Mouse (Mus musculus): ENCODE data around the gene Nol4l. TPM values are rescaled to one million over a fixed set of nuclear protein-coding genes. Genes with fewer than 3 reads are reported as not detected.
"Not testable (repeated sequence)": the region's sequence is repeated elsewhere in the genome, so short reads cannot be mapped to it uniquely, and the experiment has no call there.

Gene Nol4l
- polyA plus RNA-seq, 1 experiment from 2014 or later: 25.6 TPM

DNA sequence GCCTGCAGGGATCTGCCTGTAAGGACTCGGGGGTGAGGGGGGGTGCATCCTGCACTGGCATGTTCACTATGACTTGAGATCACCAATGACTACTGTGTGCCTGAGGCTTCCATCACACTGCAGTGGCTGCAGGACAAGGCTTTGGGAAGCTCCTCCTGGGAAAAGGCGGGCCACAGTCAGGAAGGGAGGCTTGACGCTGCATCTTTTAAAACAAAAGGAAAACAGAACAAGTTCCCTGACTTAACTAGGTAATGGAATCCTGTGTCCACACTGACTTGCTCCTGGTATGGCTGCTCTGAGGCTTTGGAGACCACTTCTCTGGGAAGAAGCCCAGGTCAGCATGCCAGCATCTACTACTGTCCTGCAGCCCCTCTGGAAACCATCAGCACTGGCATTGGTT is 120.8 kb downstream of the Nol4l start:
- ATAC-seq: no peak
- Histone ChIP-seq H3K27ac (0 out of 2 replicates have a peak overlapping the region, but pooled peaks have one; percentile 13), H3K9ac (no peak overlapping the region), H3K4me1 (replicated peaks) (peaks cover 11% of the 10 kb centered on the region), H3K27me3 (replicated peaks) (no peaks in the 10 kb centered on the region), H3K4me3 (replicated peaks) (no peak overlapping the region), H3K36me3 (peaks cover 31% of the 10 kb centered on the region), H3K4me2 (replicated peaks) (no peak overlapping the region), H3K9me3 (no peaks in the 10 kb centered on the region)
- 76% methylated on average over 3 of the region's 3 CpGs for whole genome bisulfite sequencing

DNA sequence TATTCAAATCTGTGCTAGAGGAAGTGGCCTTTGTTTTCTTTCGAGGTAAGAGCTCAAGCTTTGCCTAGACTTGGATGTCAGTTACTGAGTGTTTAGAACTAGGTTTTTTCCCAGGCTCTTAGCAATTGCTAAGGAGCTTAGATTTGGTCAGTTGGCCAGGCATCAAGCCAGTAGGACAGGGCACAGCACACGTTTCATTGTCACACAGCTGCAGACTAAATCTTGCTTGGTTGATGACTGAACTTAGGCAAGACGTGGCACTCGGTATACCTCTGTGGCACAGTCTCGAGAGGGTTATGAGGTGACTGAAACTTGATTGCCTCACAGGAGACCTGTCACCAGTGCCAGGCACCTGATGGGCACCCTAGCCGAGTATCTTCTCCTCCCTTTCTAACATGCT is 122.9 kb downstream of the Nol4l start:
- H3K9ac ChIP-seq: no peak overlapping the region; the same call in 1 of the 2 replicates
- no peaks in the 10 kb centered on the region for H3K9me3 ChIP-seq
- no peak for ATAC-seq
- H3K27ac ChIP-seq: no peak overlapping the region
- no peaks in the 10 kb centered on the region for H3K27me3 ChIP-seq (replicated peaks)
- 79% methylated on average over 6 of the region's 6 CpGs for WGBS
- peaks cover 23% of the 10 kb centered on the region for H3K36me3 ChIP-seq
- H3K4me2 ChIP-seq (replicated peaks): no peak overlapping the region
- H3K4me3 ChIP-seq (replicated peaks): no peak overlapping the region
- H3K4me1 ChIP-seq (replicated peaks): peaks cover 11% of the 10 kb centered on the region

GRCm38 (mm10) chr2:153404882-153405281 is 124.9 kb downstream of the Nol4l start:
- H3K4me3 ChIP-seq (replicated peaks): no peak overlapping the region
- H3K27ac ChIP-seq: no peak overlapping the region
- H3K4me1 ChIP-seq (replicated peaks): peaks cover 8% of the 10 kb centered on the region
- H3K9me3 ChIP-seq: no peaks in the 10 kb centered on the region
- no peak overlapping the region for H3K4me2 ChIP-seq (replicated peaks)
- no peak overlapping the region for H3K9ac ChIP-seq
- ATAC-seq: peak; percentile 88
- WGBS: 65% methylated on average over 3 of the region's 3 CpGs
- no peaks in the 10 kb centered on the region for H3K27me3 ChIP-seq (replicated peaks)
- H3K36me3 ChIP-seq: peaks cover 25% of the 10 kb centered on the region

- H3K9me3 ChIP-seq: no peaks in the 10 kb centered on the region
- no peak overlapping the region for H3K4me3 ChIP-seq (replicated peaks)
- no peak overlapping the region for H3K27ac ChIP-seq
- no peak for ATAC-seq
- no peak overlapping the region for H3K4me2 ChIP-seq (replicated peaks)
- peaks cover 7% of the 10 kb centered on the region; the same call in 1 of the 2 replicates for H3K4me1 ChIP-seq (replicated peaks)
- 84% methylated on average over 3 of the region's 3 CpGs for WGBS
- H3K27me3 ChIP-seq (replicated peaks): no peaks in the 10 kb centered on the region
- H3K9ac ChIP-seq: no peak overlapping the region
- peaks cover 32% of the 10 kb centered on the region for H3K36me3 ChIP-seq
Observed at GRCm38 (mm10) chr2:153404062-153404461, 125.7 kb downstream of the Nol4l start.

DNA sequence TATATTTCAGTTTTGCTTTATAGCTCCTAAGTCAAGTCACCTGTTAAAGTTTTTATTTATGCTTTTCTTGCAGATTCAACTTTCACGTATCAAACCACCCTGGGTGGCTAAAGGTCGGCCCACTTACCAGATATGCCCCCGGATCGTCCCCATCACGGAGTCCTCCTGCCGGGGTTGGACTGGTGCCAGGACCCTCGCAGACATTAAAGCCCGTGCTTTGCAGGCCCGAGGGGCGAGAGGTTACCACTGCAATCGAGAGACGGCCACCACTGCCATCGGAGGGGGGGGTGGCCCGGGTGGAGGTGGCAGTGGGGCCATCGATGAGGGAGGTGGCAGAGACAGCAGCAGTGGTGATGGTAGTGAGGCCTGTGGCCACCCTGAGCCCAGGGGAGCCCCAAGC is 130.6 kb downstream of the Nol4l start:
- Histone ChIP-seq H3K4me3 (replicated peaks) (no peak overlapping the region), H3K27ac (no peak overlapping the region), H3K36me3 (peaks cover 67% of the 10 kb centered on the region), H3K27me3 (replicated peaks) (no peaks in the 10 kb centered on the region), H3K9me3 (no peaks in the 10 kb centered on the region), H3K9ac (no peak overlapping the region), H3K4me2 (replicated peaks) (no peak overlapping the region), H3K4me1 (replicated peaks) (no peaks in the 10 kb centered on the region)
- no peak for ATAC-seq
- WGBS: 85% methylated on average over 15 of the region's 15 CpGs

- H3K9me3 ChIP-seq: no peaks in the 10 kb centered on the region
- no peaks in the 10 kb centered on the region for H3K27me3 ChIP-seq (replicated peaks)
- no peak overlapping the region for H3K9ac ChIP-seq
- peaks cover 79% of the 10 kb centered on the region for H3K36me3 ChIP-seq
- no peak overlapping the region for H3K4me3 ChIP-seq (replicated peaks)
- WGBS: 92% methylated on average over 11 of the region's 11 CpGs
- no peak overlapping the region for H3K27ac ChIP-seq
- H3K4me2 ChIP-seq (replicated peaks): no peak overlapping the region
- H3K4me1 ChIP-seq (replicated peaks): no peaks in the 10 kb centered on the region
- no peak for ATAC-seq
Observed at GRCm38 (mm10) chr2:153397790-153398515, 131.8 kb downstream of the Nol4l start.

DNA sequence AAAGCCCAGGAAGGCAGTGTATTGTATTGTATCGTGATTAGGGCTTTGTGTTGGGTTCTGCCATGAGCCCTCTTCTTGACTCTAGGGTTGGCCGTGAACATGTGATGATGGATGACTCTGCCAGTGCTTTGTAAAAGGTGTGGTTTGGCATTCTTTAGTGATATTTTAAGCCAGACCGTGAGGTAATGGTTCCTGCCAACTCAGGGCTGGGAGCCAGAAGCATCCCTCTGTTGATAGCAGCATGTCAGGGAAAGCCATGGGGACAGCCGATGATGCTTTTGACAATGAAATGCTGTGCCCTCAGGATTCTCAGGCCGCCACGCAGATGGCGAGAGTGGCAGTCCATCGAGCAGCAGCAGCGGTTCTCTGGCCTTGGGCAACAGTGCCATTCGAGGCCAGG is 136.7 kb downstream of the Nol4l start:
- Histone ChIP-seq H3K27me3 (replicated peaks) (no peaks in the 10 kb centered on the region), H3K4me2 (replicated peaks) (no peak overlapping the region), H3K27ac (no peak overlapping the region), H3K9me3 (no peaks in the 10 kb centered on the region), H3K9ac (no peak overlapping the region), H3K4me3 (replicated peaks) (no peak overlapping the region), H3K36me3 (peaks cover 62% of the 10 kb centered on the region), H3K4me1 (replicated peaks) (no peaks in the 10 kb centered on the region)
- 91% methylated on average over 10 of the region's 10 CpGs for WGBS
- no peak for ATAC-seq

DNA sequence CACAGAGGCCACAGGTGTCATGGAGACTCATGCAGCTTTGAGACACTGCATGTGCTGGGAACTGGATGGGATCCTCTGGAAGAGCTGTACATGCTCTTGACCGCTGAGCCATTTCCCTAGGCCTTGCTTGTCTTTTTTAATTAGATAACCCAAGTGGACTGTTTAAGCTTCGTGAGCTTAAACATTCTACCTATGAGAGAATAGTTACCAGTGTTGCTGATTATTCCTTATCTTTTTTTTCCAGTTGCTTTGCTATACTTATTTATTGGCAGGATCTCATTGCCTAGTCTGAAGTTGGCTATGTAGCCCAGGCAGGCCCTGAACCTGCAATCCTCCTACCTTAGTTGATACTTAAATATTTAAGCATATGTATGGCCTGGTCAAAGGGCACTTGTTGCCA is 139.9 kb downstream of the Nol4l start:
- Histone ChIP-seq H3K4me1 (replicated peaks) (no peaks in the 10 kb centered on the region), H3K4me2 (replicated peaks) (no peak overlapping the region), H3K27me3 (replicated peaks) (no peaks in the 10 kb centered on the region), H3K9ac (no peak overlapping the region), H3K9me3 (no peaks in the 10 kb centered on the region), H3K27ac (no peak overlapping the region), H3K36me3 (peaks cover 36% of the 10 kb centered on the region), H3K4me3 (replicated peaks) (no peak overlapping the region)
- ATAC-seq: no peak
- 93% methylated on average over 2 of the region's 2 CpGs for WGBS

- WGBS: 95% methylated on average over 1 of the region's 1 CpGs
- H3K36me3 ChIP-seq: peaks cover 9% of the 10 kb centered on the region
- H3K4me2 ChIP-seq (replicated peaks): no peak overlapping the region
- no peak overlapping the region for H3K4me3 ChIP-seq (replicated peaks)
- no peaks in the 10 kb centered on the region for H3K9me3 ChIP-seq
- H3K9ac ChIP-seq: no peak overlapping the region
- no peaks in the 10 kb centered on the region for H3K4me1 ChIP-seq (replicated peaks)
- no peaks in the 10 kb centered on the region for H3K27me3 ChIP-seq (replicated peaks)
- ATAC-seq: no peak
- no peak overlapping the region for H3K27ac ChIP-seq
Observed at GRCm38 (mm10) chr2:153380479-153380878, 149.3 kb downstream of the Nol4l start.

DNA sequence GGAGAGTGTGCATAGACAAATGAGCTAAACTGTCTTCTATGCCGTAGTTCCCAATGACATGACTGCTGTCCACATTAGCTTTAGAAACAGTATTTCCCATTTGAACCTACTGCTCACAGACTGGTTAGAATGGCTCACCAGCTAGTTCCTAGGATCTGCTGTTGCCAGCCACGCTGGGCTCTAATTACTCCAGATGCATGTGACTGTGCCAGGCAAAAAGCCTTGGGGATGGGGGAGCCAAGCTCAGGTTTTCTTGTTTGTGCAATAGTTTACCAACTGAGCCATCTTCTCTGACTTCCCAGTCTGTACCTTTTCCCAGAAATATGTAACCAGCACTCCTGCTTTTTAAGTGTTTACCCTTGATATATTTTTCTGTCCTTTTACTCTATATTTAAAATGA is 154.4 kb downstream of the Nol4l start:
- H3K27me3 ChIP-seq (replicated peaks): no peaks in the 10 kb centered on the region
- no peaks in the 10 kb centered on the region for H3K4me1 ChIP-seq (replicated peaks)
- no peaks in the 10 kb centered on the region for H3K9me3 ChIP-seq
- no peak overlapping the region for H3K27ac ChIP-seq
- WGBS: 81% methylated on average over 2 of the region's 2 CpGs
- H3K9ac ChIP-seq: no peak overlapping the region
- H3K4me2 ChIP-seq (replicated peaks): no peak overlapping the region
- 0 out of 2 replicates have a peak, but pooled peaks cover 2% of the 10 kb centered on the region for H3K36me3 ChIP-seq
- no peak for ATAC-seq
- H3K4me3 ChIP-seq (replicated peaks): no peak overlapping the region

GRCm38 (mm10) chr2:153370871-153371270 is 158.9 kb downstream of the Nol4l start:
- H3K36me3 ChIP-seq: peaks cover 18% of the 10 kb centered on the region
- H3K4me3 ChIP-seq (replicated peaks): no peak overlapping the region
- H3K4me1 ChIP-seq (replicated peaks): no peaks in the 10 kb centered on the region
- no peak overlapping the region for H3K4me2 ChIP-seq (replicated peaks)
- ATAC-seq: no peak
- no peak overlapping the region for H3K9ac ChIP-seq
- no peaks in the 10 kb centered on the region for H3K9me3 ChIP-seq
- no peak overlapping the region for H3K27ac ChIP-seq
- H3K27me3 ChIP-seq (replicated peaks): no peaks in the 10 kb centered on the region

DNA sequence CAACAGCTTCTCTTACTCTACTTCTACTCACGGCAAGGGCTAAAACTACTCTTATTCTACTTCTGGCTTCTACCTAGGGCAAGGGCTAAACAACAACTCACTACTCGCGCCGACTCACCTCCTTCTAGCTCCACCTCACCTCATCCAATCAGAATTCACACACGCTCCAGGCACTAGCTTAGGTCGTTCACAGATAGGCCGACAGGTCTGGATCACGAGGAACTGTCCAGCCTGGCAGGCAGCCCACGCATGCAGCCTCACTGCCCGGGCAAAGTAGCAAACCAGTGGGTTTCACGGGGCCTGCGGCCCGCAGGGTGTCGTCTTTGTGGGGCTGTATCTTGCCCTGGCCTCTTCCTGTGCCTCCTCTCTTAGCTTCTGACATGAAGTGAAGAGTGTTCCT is 165.2 kb downstream of the Nol4l start:
- H3K4me3 ChIP-seq (replicated peaks); H3K9me3 ChIP-seq; H3K4me2 ChIP-seq (replicated peaks); ATAC-seq; H3K27me3 ChIP-seq (replicated peaks); H3K4me1 ChIP-seq (replicated peaks); H3K9ac ChIP-seq; H3K27ac ChIP-seq: not testable (repeated sequence)
- WGBS: 95% methylated on average over 14 of the region's 14 CpGs
- H3K36me3 ChIP-seq: peaks cover 30% of the 10 kb centered on the region

DNA sequence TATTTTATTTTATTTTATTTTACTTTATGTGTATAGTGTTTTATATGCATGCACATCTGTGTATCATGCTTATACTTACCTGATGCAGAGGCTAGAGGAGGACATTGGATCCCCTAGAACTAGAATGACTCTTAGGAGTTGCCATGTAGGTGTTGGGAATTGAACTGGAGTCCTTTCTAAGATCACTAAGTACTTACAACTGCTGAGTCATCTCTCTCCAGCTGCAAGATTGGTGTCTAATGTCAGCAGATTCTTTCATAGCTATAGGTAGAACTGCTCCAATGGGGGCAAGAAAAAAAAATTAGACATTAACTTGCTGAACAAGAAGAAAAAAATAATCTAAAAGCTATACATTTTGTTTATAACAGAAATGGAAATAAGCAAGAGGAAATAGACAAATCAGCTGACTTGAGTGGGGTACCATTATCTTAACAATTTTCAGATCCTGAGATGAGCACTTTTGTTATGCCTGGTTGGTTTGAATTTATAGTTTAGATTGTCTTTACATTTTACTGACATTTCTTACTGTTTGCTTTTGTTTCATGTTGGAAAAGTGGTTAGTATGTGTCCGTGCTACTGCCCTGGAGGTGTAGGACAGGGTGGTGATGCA is 168.6 kb downstream of the Nol4l start:
- no peak for ATAC-seq
- peaks cover 29% of the 10 kb centered on the region for H3K36me3 ChIP-seq

More for the DNA sequence above, 168.6 kb downstream of the Nol4l start:
- Histone ChIP-seq H3K9me3 (no peaks in the 10 kb centered on the region), H3K4me1 (replicated peaks) (no peaks in the 10 kb centered on the region), H3K4me3 (replicated peaks) (no peak overlapping the region), H3K4me2 (replicated peaks) (no peak overlapping the region), H3K27ac (no peak overlapping the region), H3K9ac (no peak overlapping the region), H3K27me3 (replicated peaks) (no peaks in the 10 kb centered on the region)
- WGBS: 94% methylated on average over 1 of the region's 1 CpGs

All from intestine, embryonic 15.5 days (tissue).